Mouse (Mus musculus) cerebellum, adult 9-11 months (tissue): ENCODE measurements around the gene Ccdc92b.

Experiments
- DNase-seq: peaks from one replicate; pipeline ENCODE4 v3.0.0; 2022

The Ccdc92b gene

GRCm38 (mm10) chr11:74655941-74656340 is 36.5 kb downstream of the Ccdc92b start:
- no peak for DNase-seq

- peak; percentile 2 for DNase-seq
Observed at GRCm38 (mm10) chr11:74660336-74660735, 40.9 kb downstream of the Ccdc92b start.

- peak; percentile 4 for DNase-seq
Observed at GRCm38 (mm10) chr11:74661641-74662040, 42.2 kb downstream of the Ccdc92b start.

GRCm38 (mm10) chr11:74662221-74662620 is 42.8 kb downstream of the Ccdc92b start:
- DNase-seq = no peak

GRCm38 (mm10) chr11:74664279-74664678 is 44.9 kb downstream of the Ccdc92b start:
- DNase-seq = no peak

- peak; percentile 10 for DNase-seq
Observed at GRCm38 (mm10) chr11:74664906-74665305, 45.5 kb downstream of the Ccdc92b start.

GRCm38 (mm10) chr11:74665631-74666283 is 46.4 kb downstream of the Ccdc92b start:
- peak; percentile 2 for DNase-seq

- no peak for DNase-seq
Observed at GRCm38 (mm10) chr11:74666284-74666652, 46.9 kb downstream of the Ccdc92b start.

- DNase-seq = peak; percentile 9
Observed at GRCm38 (mm10) chr11:74666776-74667581, 47.6 kb downstream of the Ccdc92b start.

- DNase-seq = no peak
Observed at GRCm38 (mm10) chr11:74667582-74668010, 48.2 kb downstream of the Ccdc92b start.

GRCm38 (mm10) chr11:74668466-74668865 is 49.1 kb downstream of the Ccdc92b start:
- no peak for DNase-seq

- DNase-seq = no peak
Observed at GRCm38 (mm10) chr11:74668971-74669370, 49.6 kb downstream of the Ccdc92b start.

- DNase-seq = no peak
Observed at GRCm38 (mm10) chr11:74670151-74670550, 50.7 kb downstream of the Ccdc92b start.

- DNase-seq = no peak
Observed at GRCm38 (mm10) chr11:74671013-74671412, 51.6 kb downstream of the Ccdc92b start.

- no peak for DNase-seq
Observed at GRCm38 (mm10) chr11:74671839-74672238, 52.4 kb downstream of the Ccdc92b start.

GRCm38 (mm10) chr11:74672901-74673513 is 53.6 kb downstream of the Ccdc92b start:
- DNase-seq = no peak

GRCm38 (mm10) chr11:74673561-74673960 is 54.2 kb downstream of the Ccdc92b start:
- DNase-seq = no peak

GRCm38 (mm10) chr11:74674713-74675112 is 55.3 kb downstream of the Ccdc92b start:
- DNase-seq = no peak

GRCm38 (mm10) chr11:74675156-74675555 is 55.8 kb downstream of the Ccdc92b start:
- no peak for DNase-seq
